Mouse (Mus musculus) adrenal gland, postnatal 10 days (tissue): Measurements from ENCODE around the gene Bricd5. TPM values are rescaled to one million over a fixed set of nuclear protein-coding genes. Genes with fewer than 3 reads are reported as not detected.
A peak's percentile ranks its signal among the peaks of the same experiment; 100 is the strongest.
"Not testable (repeated sequence)": the region's sequence is repeated elsewhere in the genome, so short reads cannot be mapped to it uniquely, and the experiment has no call there.

ENCODE experiments used
- DNase-seq: peaks from one replicate; pipeline ENCODE4 v3.0.0; 2021; ENCODE audit warnings: mixed read lengths
- long read RNA-seq, 2 experiments: library from polyadenylated mRNA; stranded (forward); transcript quantifications; one replicate each; pipeline ENCODE4 v2.0.0; 2021
- total RNA-seq, 2 experiments: library from RNA; stranded (reverse); gene quantifications; 2 replicates each; pipeline ENCODE4 v1.2.3; 2021

The Bricd5 gene
- under 1 TPM; 0.36 to 0.51 TPM for total RNA-seq
- long read RNA-seq, experiment 1: 0 reads
- long read RNA-seq, experiment 2, partial matches to known transcripts: 0 of 2 reads
- long read RNA-seq, experiment 2, other reads (novel, unspliced or antisense): 2 of 2 reads

DNA sequence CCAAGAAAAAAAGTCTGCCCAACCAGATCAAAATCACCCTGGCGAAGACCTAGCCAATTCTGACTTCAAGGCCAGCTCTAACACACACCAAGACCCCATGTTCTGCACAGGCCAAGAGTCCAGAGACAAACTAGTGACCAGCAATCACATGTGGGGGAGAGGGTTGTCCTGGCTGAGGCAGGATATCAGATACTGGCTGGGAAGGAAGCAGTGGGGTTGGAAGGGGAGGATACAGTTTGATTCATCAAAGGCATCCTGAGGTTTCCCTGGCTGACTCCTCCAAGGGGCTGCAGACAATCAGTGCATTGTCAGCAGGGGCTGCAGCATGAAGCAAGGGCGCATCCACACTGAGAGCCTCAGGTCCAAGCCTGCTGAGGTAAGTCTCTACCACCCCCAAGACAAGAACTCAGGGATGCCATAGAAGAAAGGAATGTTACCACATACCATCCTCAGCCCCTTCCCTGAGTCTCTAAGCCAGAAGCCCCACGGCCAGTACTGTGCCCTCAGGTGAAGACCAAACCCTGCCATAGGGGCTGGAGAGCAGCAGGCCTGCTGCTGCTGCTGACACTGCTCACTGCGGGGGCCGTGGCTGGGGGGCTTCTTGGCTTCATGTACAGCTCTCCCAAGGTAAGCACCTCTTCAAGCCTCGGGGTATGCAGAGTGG lies at the start of gene Bricd5:
TSS of gene Bricd5 (plus strand) at position 273 of the 664 bp plus-strand sequence.
- DNase-seq: no peak

DNA sequence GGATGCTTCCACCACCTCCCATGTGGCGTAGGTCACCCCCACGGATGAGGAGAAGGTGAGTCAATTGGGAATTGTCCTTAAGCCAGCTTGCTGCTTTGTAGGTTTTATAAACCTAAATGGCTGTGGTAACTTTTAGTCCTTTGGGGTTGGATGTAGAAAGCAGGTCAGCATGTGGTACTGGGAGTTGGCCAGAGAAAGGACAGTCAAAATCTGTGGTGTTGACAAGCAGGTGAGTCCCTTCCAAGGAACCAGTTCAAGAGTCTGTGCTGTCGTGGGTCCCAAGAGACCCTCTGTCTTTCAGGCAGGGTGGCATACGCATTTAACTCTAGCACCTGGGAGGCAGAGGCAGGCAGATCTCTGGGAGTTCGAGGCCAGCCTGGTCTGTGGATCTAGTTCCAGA lies 49.2 kb upstream of the Bricd5 start:
- DNase-seq: no peak

GRCm38 (mm10) chr17:24425326-24425725 lies 48.4 kb upstream of the Bricd5 start:
- not testable (repeated sequence) for DNase-seq

GRCm38 (mm10) chr17:24425905-24426304 lies 47.8 kb upstream of the Bricd5 start:
- DNase-seq: no peak

DNA sequence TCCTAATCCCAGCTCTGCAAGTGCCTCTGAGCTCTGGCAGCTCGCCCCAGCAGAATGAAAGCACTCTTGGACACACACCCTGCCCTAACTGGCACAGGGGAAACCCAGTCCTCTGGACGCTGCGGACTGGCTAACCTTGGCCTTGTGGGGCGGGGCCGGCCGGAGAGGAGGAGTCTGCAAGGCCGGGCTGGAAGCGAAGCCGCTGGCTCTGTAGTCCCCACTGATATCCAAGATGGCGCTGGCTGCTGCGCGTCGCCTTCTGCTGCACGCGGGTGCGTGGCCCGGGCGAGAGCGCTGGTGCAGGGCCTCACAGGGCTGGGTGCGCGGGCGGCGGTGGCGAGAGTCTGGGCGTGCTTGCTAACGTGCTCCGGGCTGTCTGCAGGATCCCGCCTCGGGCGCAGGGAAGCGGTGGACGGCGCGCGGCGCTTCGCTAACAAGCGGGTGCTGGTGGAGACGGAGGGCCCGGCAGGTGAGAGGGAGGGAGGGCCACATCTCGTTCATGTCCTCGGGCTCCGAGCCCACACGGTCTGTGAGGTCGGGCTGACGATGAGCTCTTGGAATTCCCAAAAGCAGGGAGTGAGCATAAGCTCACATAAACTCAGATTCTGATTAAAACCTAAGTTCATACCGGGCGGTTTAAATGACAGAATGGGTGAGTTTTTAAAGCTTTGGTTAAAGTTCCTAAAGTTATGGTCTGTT lies 47.1 kb upstream of the Bricd5 start, which contains the start of gene Eci1:
TSS of gene Eci1 (plus strand) at position 171 of the 699 bp plus-strand sequence.
- peak; percentile 99 for DNase-seq

DNA sequence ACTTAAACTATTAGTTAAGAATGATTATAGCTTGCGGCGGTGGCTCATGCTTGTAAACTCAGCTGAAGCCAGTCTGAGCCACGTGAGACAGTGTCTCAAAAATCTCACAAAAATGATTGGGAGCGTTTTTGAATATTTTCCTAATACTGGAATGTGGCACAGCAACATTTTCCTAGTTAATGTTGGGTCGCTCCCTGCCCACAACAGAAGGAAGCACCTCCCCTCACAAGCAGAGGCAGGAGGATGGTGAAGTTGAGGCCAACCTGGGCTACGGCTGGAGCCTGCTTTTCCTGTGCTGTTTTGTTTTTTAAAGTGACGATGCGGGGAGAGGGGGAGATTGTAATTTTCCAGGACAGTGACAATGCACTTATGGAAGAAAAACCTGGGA lies 46.5 kb upstream of the Bricd5 start:
- DNase-seq: no peak

GRCm38 (mm10) chr17:24429201-24429983 lies 44.3 kb upstream of the Bricd5 start:
- peak; percentile 64 for DNase-seq

DNA sequence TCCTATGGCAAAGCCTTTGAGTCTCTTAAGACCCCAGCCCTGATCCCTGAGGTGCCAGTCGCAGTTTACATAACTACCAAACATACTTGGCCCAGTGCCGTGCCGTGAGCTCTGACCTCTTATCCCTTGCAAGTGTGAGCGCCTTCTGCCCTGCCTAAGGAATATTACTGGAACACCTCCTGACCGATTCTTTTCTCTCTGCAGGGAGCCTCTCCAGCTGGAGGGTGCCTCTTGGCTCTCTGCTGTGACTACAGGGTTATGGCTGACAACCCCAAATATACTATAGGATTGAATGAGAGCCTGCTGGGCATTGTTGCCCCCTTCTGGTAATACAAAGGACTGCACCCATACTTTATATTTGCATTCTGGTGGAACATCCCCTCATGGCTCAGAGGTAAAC lies 36.7 kb upstream of the Bricd5 start:
- no peak for DNase-seq

GRCm38 (mm10) chr17:24440377-24440776 lies 33.3 kb upstream of the Bricd5 start:
- no peak for DNase-seq

- no peak for DNase-seq
Observed at GRCm38 (mm10) chr17:24441148-24441547, 32.5 kb upstream of the Bricd5 start.

DNA sequence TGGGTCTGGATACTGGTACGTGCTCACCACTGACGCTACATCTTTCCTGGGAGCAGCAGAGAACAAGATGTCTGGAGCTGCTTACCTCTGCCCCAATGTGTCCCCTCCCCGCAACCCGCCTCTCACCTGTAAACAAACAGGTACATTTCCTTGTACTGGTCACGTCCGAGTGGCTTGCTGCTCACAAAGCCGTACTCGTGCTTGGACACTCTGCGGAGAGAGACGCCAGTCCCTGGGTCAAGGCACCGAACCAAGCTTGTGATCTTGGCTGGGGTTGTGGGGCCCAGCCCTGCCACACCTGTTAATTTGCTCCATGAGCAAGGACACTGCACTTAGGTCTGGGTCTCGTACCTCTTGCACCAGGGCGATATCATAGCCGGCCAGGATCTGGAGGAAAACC lies 31.6 kb upstream of the Bricd5 start:
- no peak for DNase-seq

DNA sequence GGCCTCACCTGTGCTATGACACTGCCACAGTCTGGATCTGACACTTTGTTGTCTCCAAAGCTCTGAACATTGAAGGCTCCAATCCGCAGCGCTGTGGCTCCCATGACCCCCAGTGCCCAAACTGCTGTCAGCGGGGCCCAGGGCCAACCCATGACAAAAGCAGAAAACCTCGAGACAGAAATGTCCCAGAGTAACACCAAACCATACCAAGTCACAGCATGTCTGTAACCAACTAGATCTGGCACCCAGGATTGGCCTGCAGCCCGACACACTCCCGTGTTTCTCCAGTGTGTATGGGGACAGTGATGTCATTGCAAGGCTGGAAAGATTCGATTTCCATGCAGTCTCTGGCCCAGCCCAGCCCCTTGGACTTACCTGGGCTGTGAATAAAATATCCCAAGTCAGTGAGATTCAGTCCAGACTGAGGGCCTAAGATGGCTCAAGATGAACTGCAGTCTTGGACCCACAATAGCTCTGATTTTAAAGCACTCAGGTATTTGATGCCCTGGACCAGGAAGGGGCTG lies 31.0 kb upstream of the Bricd5 start, which contains the start of gene Dnase1l2:
TSS of gene Dnase1l2 (minus strand) at position 474 of the 524 bp plus-strand sequence.
- DNase-seq: no peak

GRCm38 (mm10) chr17:24443409-24443808 lies 30.3 kb upstream of the Bricd5 start:
- no peak for DNase-seq

DNA sequence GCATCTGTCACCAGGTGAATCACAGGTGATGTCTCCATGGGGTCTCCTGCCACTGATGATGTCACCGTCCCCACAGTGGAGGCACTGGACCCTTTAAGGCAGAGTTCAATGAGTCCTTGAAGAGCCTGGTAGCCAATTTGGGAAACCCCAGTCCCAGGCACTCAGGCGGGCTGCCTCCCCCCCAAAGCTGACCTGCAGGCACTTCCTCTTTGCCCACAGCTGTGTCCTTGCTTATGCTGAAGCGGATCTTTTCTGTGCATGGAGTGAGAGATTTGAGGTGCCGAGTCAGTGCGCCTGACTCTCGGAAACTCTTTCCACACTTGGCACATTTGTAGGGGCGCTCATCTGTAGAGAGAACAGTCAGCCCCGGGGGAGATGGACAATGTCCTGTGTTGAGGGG lies 27.1 kb upstream of the Bricd5 start:
- DNase-seq: no peak

DNA sequence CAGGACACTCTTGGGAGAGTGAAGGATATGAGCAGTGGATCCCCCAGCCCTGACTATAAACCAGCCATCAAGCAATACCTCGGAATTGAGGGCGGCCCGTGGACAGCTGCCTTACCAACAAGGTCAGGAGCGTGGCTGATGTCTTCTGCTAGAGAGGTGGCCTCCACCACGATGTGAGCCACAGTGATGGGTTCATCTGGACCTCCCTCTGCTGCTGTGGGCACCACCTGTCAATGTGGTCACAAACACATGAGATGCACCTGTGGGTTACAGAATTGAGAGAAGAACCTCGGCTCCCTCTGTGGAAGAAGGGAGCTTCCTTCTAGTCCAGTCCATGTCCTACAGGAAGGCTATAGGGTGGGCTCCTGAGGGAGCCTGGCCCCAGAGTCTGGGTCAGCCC lies 24.2 kb upstream of the Bricd5 start:
- DNase-seq: no peak

GRCm38 (mm10) chr17:24451220-24451619 lies 22.5 kb upstream of the Bricd5 start:
- no peak for DNase-seq

GRCm38 (mm10) chr17:24453372-24453771 lies 20.3 kb upstream of the Bricd5 start:
- no peak for DNase-seq

DNA sequence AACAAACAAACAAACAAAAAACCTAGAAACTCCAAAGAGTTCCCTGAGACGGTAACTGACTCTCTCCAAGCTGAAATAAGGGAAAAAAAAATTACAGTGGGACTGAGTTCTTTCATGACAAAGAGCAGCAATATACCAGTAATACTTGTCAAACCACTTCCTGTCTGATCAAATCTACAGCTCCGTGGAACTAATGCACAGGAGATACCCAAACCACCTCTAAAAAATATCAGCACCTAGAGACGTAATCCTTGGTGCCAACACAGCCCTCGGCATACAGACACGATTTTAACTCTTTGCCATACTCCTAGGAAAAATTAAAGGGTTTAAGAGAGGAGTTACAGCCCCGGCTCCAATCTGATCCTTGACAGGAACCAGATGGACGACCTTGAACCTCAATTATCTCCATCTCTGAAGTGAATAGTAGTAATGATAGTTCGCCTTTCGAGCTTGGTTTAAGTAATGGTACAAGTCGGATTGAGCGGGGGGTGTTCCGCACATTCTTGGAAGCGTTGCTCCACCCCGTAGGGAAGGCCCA lies 19.4 kb upstream of the Bricd5 start:
- no peak for DNase-seq

- DNase-seq: peak; percentile 100
Observed at GRCm38 (mm10) chr17:24454756-24455522, 18.7 kb upstream of the Bricd5 start.

- DNase-seq: not testable (repeated sequence)
Observed at GRCm38 (mm10) chr17:24455523-24456206, 18.0 kb upstream of the Bricd5 start.

- DNase-seq: no peak
Observed at GRCm38 (mm10) chr17:24461580-24461979, 12.1 kb upstream of the Bricd5 start.
